Mouse (Mus musculus): ENCODE measurements at regions not wholly inside any gene's neighbourhood (a gene's known extent, or its start where the extent isn't known, plus 50 kb on each side); places are given as distances from the start of the nearest gene placed in this dataset.

- DNase-seq (ENCODE audit: low spot score) = peak; percentile 25
Observed at GRCm38 (mm10) chrX:136321692-136322091, 51.6 kb downstream of the Bex3 start.

GRCm38 (mm10) chrX:136365809-136366208 lies 95.8 kb downstream of the Bex3 start:
- no peak for DNase-seq (ENCODE audit: low spot score)

Measured in ovary, postnatal 10 days (tissue).